Mouse (Mus musculus): ENCODE measurements around the gene Adap2.

Gene Adap2

GRCm38 (mm10) chr11:80199773-80200172 is 45.9 kb downstream of the Adap2 start:
- DNase-seq (ENCODE audit: low spot score): no peak

- no peak for DNase-seq (ENCODE audit: low spot score)
Observed at GRCm38 (mm10) chr11:80200326-80200725, 46.4 kb downstream of the Adap2 start.

GRCm38 (mm10) chr11:80202296-80202695 is 48.4 kb downstream of the Adap2 start:
- no peak for DNase-seq (ENCODE audit: low spot score)

GRCm38 (mm10) chr11:80204037-80204436 is 50.1 kb downstream of the Adap2 start:
- DNase-seq (ENCODE audit: low spot score): no peak

GRCm38 (mm10) chr11:80204941-80205340 is 51.0 kb downstream of the Adap2 start:
- no peak for DNase-seq (ENCODE audit: low spot score)

- no peak for DNase-seq (ENCODE audit: low spot score)
Observed at GRCm38 (mm10) chr11:80208465-80208859, 54.6 kb downstream of the Adap2 start.

GRCm38 (mm10) chr11:80208860-80209800 is 55.2 kb downstream of the Adap2 start, which contains the start of gene Rhot1:
Gene Rhot1, plus strand, starts transcription at chr11:80209019.
- DNase-seq (ENCODE audit: low spot score): peak; percentile 96

GRCm38 (mm10) chr11:80210321-80210720 is 56.4 kb downstream of the Adap2 start:
- no peak for DNase-seq (ENCODE audit: low spot score)

GRCm38 (mm10) chr11:80212282-80212681 is 58.4 kb downstream of the Adap2 start:
- no peak for DNase-seq (ENCODE audit: low spot score)

GRCm38 (mm10) chr11:80215291-80215690 is 61.4 kb downstream of the Adap2 start:
- DNase-seq (ENCODE audit: low spot score): no peak

GRCm38 (mm10) chr11:80218657-80219293 is 64.9 kb downstream of the Adap2 start:
- no peak for DNase-seq (ENCODE audit: low spot score)

All from ovary, postnatal 36 days (tissue).